Comparison of ENCODE assay signal across 10 mouse cellular contexts in the genomic region with DNA sequence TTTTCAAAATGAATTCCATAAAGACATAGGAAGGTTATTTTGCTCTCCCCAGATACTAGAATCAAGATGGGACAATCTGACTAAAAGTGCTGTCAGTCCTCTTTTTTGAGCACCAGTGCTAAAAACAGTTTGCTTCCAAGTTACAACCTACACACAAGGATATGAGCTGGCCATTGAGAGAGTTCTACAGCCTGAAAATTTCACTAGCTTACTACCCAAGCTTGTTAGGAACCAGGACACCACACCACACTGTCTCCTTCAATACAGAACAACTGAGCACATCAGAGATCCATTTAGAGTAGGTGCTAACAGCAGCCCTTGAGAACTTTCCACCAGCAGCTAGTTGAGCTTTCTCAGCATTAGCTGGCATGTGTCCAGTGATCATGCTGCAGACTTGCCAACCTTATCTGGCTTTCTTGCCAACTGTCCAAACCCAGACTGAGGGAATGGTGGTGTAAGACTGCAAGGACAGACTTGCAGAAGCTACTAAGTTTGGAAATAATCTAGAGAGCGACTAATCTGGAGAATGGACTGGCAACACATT.
DNase-seq lines count a peak whose midpoint lies in the region; ATAC-seq lines count a peak whose summit lies in the region.
"Had no signal": no experiment of that assay in that cellular context is flagged by ENCODE, and none has a peak within 500 bp of the region (broad histone marks: within the 10 kb centered on the region; RNA-seq: fewer than 3 reads in every experiment).

No protein-coding gene starts in this region.

- H3K9me3 ChIP-seq in forebrain, embryonic 14.5 days (replicated peaks; ENCODE audit: control insufficient read depth, low read length) = no peaks in the 10 kb centered on the region
- H3K9me3 ChIP-seq: liver, embryonic 13.5 days; neural tube, embryonic 13.5 days had no signal

- H3K27ac ChIP-seq in forebrain, embryonic 14.5 days (ENCODE audit: low read depth, low read length) = no peak overlapping the region
- H3K27ac ChIP-seq: liver, embryonic 13.5 days; neural tube, embryonic 13.5 days had no signal

- H3K4me3 ChIP-seq in forebrain, embryonic 14.5 days (ENCODE audit: low read depth, low read length) = no peak overlapping the region
- H3K4me3 ChIP-seq: liver, embryonic 13.5 days; neural tube, embryonic 13.5 days had no signal

- H3K27me3 ChIP-seq in forebrain, embryonic 14.5 days (replicated peaks; ENCODE audit: control insufficient read depth, insufficient read depth, low read length) = no peaks in the 10 kb centered on the region
- H3K27me3 ChIP-seq: liver, embryonic 13.5 days; neural tube, embryonic 13.5 days had no signal

- DNase-seq in adrenal gland, adult (ENCODE audit: inconsistent age in 2 of 2, low spot score in 1 of 2) = peak; percentile 17 to 86
- DNase-seq in adrenal gland, postnatal 4 days (ENCODE audit: low spot score in 2 of 2) = no peak
- peak; percentile 30 for DNase-seq in right cerebral cortex, adult 18-20 months
- no peak for DNase-seq in right cerebral cortex, postnatal 4 days
- DNase-seq in heart, postnatal 14 days = peak; percentile 29 to 49
- peak; percentile 24 for DNase-seq in skeletal muscle tissue, adult 2 months (ENCODE audit: low read depth, low spot score)
- no peak for DNase-seq in forebrain, embryonic 14.5 days (ENCODE audit: low spot score)
- DNase-seq in gastrocnemius, postnatal 14 days = no peak
- DNase-seq: liver, embryonic 13.5 days had no signal

- ATAC-seq in forebrain, embryonic 14.5 days = no peak

- intact Hi-C loops in heart, postnatal 14 days (cut with DNase I) = no loop called here
- intact Hi-C loops in gastrocnemius, postnatal 14 days (cut with DNase I; ENCODE audit: low total_unique reads) = no loop called here

- 87% methylated on average over 1 of the region's 1 CpGs for WGBS in forebrain, embryonic 14.5 days

- H3K4me2 ChIP-seq in forebrain, embryonic 14.5 days (ENCODE audit: low read length) = no peak overlapping the region
- H3K4me2 ChIP-seq: liver, embryonic 13.5 days; neural tube, embryonic 13.5 days had no signal

- H3K9ac ChIP-seq in forebrain, embryonic 14.5 days (ENCODE audit: low read length) = no peak overlapping the region
- H3K9ac ChIP-seq: liver, embryonic 13.5 days; neural tube, embryonic 13.5 days had no signal

- no peaks in the 10 kb centered on the region for H3K4me1 ChIP-seq in forebrain, embryonic 14.5 days (ENCODE audit: control insufficient read depth, insufficient read depth, low read length)
- H3K4me1 ChIP-seq: liver, embryonic 13.5 days; neural tube, embryonic 13.5 days had no signal

- H3K36me3 ChIP-seq in forebrain, embryonic 14.5 days (ENCODE audit: control insufficient read depth, insufficient read depth, low read length) = peaks cover 14% of the 10 kb centered on the region

Comparison
In these comparisons a context has a peak if more than half of its experiments do, and no peak if none do; other contexts are left out.
1. DNase-seq: peak in adrenal gland, adult (2 of 2), right cerebral cortex, adult 18-20 months (single experiment), heart, postnatal 14 days (2 of 2) and skeletal muscle tissue, adult 2 months (single experiment); none in adrenal gland, postnatal 4 days (0 of 2), right cerebral cortex, postnatal 4 days (single experiment), forebrain, embryonic 14.5 days (single experiment) and gastrocnemius, postnatal 14 days (single experiment).